Mouse (Mus musculus): ENCODE measurements around the gene Rnf135. TPM values are rescaled to one million over a fixed set of nuclear protein-coding genes. Genes with fewer than 3 reads are reported as not detected.
A peak's percentile ranks its signal among the peaks of the same experiment; 100 is the strongest.
"Not testable (repeated sequence)": the region's sequence is repeated elsewhere in the genome, so short reads cannot be mapped to it uniquely, and the experiment has no call there.

Gene Rnf135
- total RNA-seq (2022) = 1 to 10 TPM; 2.8 to 5.7 (median 4.6) TPM

DNA sequence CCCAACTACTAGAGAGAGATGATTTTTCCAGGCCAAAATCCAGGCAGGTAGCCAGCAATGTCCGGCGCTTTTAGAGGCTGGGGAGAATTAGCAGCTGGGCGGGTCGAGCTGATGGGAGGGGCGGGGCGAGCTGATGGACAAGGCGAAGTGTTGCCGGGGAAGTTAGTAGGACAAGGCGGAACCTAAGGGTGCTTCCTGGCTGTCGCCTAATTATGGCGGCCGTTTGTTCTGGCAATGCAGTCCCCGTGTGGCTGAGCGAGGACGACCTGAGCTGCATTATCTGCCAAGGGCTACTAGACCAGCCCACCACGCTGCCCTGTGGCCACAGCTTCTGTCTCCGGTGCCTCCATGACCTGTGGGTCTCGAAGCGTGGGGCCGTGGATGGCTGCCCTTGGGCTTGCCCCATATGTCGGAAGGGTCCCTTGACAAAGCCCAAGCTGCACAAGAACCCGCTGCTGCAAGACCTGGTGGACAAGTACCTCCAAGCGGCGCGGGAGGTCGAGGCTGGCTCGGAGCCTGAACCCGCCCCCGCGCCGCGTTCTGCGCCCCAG, at the start of gene Rnf135:
Gene Rnf135, plus strand, starts transcription at position 147 of the 551 bp plus-strand sequence.
- DNase-seq (ENCODE audit: low spot score in 2 of 2) = peak; percentile 57 to 77

DNA sequence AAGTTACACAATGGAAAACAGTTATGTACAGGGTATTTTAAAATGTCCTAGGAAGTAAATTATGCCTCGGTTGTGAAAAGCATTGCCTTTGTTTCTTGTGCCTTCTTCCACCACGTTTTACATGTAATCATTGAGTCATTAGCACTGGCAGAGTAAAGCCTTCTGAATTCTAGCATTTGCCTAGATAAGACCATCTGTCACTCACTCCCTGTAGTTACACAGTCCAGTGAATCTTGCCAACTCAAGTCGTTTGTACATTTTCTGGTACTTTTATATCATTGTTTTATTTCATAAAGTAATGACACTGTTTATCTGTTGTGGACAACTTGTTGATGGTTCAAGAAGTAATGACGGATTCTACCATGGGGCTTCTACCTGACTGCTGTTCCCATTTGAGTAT, 48.9 kb upstream of the Rnf135 start:
- DNase-seq (ENCODE audit: low spot score in 2 of 2) = no peak

DNA sequence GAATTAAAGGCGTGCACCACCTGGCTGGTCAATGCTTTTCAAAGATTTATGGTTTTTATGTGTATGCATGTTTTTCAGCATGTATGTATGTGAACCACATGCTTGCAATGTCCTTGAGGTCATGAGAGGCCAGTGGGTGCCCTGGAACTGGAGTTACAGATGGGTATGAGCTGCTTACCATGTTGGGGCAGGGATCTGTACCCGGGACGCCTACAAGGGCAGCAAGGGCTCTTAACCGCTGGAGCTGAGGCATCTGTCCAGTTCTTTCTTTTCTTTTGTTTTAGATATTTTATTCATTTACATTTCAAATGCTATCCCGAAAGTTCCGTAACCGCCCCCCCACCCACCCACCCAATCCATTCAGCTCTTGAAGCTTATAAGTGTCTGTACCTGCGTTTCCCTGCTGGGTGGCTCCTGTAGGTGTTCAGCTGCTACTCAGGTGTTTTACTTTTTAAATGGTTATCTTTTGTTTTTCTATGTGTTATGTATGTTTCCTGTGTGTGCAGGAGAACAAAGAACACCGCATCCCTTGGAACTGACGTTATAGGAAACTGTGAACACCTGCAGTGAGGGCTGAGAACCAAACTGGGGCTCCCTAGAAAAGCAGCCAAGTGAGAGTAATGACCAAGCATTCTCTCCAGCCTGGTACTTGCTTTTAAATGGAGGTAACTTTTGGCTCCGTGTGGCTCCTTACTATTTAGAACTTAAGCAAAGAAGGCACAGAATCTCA, 47.5 kb upstream of the Rnf135 start:
- DNase-seq (ENCODE audit: low spot score in 2 of 2) = no peak

DNA sequence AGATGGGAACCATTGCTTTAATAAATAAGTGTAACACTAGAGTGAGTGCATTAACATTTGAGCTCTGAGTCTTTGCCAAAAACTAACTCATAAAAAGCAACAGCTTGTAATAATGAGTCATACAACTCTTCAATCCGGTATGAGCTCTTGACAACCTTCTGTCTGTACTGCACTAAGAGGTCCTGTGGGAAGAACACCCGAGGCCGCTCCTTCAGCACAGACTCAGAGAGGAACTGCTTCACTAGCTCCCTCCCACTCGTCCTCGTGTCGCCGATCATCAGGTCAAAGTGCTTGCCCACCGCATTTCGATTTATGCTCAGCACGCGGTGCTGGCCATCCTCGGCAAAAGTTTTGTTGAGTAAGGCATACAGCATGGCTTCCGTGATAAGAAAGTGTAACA, 46.9 kb upstream of the Rnf135 start:
- DNase-seq (ENCODE audit: low spot score in 2 of 2) = no peak

DNA sequence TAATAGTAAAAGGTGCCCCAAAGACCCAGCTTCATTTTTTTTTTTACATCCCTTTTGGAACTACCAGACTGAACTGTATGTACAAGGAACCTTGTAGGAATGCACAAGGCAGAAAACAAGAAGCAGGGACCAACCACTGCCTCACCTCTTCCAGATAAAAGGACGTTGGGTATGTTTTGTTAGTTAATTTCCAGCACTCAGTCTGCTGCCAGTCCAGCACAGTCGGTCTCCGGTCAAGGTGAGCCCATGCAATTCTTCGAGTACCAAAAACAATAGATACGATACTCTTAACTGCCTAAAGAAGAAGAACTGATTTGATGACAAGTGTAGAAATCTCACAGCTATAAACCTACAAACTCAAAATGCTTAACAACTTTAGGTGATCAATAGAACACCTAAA, 45.9 kb upstream of the Rnf135 start:
- DNase-seq (ENCODE audit: low spot score in 2 of 2) = no peak

DNA sequence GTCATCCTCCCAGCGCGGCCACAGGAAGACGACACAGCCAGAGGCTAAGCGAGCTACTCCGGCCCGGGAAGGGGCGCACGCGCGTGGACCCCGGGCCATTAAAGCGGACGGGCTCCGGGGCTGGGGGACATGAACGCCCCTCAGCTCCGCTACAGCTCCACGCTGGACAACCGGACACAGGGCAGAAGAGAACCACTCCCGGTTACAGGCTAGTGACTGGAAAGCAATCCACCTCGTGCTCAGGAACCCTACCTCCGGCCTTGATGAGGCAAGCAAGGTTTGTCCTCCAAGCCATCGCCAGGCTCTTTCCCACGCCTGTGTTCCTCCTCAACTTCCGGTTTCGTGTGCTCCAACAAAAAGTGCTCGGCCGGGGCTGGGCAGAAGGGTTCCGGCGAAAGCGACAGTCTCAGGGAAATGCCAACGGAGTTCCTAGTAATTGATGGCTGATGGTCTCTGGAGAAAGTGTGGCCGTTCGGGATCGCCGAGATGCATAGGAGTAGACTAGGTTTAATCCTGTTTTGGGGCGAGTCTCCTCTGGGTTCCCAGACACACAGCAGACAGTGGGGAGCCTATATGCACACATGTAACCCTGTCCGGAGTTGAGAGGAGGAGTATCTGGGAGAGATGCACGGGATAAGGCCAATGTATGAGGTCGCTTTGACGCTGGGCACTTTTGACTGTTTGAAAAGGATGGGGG, 41.7 kb upstream of the Rnf135 start, which contains the start of gene Tefm:
Gene Tefm, minus strand, starts transcription at position 351 of the 697 bp plus-strand sequence.
- DNase-seq (ENCODE audit: low spot score in 2 of 2) = peak; percentile 59 to 85

DNA sequence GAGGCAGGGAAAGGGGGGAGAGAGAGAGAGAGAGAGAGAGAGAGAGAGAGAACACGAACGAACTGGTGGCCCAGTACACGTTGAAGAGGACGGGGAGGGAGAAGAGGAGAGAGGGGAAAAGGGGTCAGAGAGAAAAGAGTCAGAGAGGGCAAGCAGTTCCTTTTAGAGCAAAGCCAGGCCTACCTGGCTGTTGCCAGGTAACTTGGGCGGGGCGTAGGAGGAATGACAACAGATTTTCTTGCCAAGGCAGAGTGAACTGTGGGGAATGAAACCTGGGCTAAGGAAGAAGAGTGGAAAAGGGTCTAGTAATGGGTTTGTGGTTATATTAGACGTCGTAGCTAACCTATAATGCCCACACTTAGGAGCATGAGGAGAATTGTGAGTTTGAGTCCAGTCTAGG, 40.8 kb upstream of the Rnf135 start:
- DNase-seq (ENCODE audit: low spot score in 2 of 2) = no peak

DNA sequence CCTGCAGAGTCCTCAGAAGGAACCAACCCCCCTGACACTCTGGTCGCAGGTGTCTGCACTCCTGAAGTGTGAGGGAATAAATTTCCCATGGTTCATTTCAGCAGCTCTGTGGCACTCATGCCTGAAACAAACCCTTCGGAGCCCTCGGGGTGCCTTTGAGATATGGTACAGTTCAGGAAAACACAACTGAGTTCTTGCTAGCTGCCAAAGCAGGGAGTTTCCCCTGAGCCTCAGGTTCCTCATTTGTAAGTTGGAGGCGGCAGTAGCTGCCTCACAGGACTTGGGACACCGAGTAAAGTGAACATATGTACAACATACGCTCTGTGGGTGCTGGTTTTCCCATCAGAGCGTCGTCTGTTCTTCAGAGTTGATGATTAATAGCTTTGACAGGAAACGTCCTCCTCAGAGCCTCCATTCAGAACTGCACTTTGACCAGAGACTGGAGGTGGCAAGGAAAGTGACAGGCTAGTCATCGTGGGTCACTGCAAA, 37.8 kb upstream of the Rnf135 start:
- DNase-seq (ENCODE audit: low spot score in 2 of 2) = no peak

DNA sequence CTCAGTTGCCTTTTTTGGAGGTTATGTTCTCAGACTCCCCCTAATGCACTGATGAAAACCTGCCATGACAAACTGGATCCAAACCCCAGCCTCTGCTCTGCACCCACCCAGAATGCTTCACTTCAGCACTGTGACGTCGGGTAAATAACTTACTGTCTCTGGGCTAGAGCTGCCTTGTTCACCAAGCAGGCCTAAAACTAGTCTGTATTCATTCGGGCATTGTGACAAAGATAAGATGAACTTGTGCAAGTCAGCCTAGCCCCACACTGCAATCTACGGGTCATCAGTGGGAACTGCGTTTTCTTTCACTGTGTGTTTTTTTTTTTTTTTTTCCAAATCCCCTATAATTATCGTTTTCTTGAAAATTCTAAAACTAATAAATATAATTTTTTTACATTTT, 35.9 kb upstream of the Rnf135 start:
- DNase-seq (ENCODE audit: low spot score in 2 of 2) = no peak

DNA sequence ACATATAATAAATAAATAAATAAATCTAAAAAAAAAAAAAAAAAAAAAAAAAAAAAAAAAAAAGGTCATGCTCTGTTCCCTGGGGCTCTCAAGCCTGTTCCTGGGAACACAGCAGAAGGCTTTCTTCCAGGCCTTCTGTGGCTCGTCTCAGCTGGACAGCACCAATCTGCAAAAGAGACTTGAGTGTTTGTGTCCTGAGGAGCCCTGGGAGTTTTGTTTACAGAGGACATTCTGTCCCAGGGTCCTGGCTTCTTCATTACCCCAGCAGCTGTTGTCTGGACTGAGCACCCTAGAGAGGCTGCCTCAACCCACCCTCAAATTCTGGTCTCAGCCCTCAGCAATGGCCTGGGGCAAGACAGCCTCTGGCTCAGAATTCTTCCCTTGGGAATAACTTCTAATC, 35.3 kb upstream of the Rnf135 start:
- DNase-seq (ENCODE audit: low spot score in 2 of 2) = no peak

DNA sequence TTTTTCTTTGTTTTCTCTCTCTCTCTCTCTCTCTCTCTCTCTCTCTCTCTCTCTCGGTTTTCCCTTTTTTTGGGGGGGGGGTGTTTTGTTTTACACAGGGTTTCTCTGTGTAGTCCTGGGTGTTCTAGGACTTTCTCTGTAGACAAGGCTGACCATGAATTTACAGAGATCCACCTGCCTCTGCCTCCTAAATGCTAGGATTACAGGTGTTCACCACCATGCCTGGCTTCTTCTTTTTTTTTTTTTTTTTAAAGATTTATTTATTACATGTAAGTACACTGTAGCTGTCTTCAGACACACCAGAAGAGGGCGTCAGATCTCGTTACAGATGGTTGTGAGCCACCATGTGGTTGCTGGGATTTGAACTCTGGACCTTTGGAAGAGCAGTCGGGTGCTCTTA, 34.7 kb upstream of the Rnf135 start:
- DNase-seq (ENCODE audit: low spot score in 2 of 2) = not testable (repeated sequence)

DNA sequence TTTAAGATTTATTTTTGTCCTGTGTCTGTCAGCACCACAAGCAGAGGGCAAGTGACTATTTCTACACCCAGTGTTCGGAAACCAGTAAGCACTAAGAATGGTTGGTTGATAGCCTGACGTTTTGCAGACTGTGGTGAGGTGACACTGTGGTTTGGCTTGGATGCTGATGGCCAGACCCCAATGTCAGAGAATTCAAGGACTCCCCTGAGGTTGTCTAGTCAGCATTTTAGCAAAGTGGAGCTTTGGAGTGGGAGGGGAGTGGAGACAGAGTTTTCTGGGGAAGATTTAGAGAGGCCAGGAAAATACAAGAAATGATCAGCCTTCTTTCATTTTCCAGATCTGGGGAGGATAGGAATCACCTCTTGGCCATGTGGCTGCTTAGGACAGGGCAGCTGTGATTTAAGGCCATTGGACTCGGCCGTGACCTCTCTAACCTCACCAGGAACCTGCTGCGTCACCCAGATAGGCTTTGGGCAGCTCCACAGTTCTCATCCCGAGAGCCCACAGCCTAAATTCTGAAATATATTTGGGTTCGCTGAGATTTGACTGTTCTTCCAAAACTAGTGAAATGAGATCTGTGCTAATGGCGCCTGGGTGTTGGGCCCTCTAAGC, 34.1 kb upstream of the Rnf135 start:
- DNase-seq (ENCODE audit: low spot score in 2 of 2) = no peak

DNA sequence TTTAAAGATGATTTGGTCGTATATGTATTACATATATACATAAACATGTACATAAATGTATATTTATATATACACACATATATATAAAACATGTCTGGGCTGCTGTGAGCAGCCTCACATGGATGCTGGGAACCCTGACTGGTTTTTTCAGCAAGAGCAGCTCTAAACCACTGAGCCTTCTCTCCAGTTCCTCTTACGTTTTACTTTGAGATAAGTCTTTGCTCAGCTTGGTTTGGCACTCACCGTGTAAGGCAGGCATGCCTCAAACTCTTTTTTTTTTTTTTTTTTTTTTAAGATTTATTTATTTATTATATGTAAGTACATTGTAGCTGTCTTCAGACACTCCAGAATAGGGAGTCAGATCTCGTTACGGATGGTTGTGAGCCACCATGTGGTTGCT, 33.1 kb upstream of the Rnf135 start:
- DNase-seq (ENCODE audit: low spot score in 2 of 2) = no peak

DNA sequence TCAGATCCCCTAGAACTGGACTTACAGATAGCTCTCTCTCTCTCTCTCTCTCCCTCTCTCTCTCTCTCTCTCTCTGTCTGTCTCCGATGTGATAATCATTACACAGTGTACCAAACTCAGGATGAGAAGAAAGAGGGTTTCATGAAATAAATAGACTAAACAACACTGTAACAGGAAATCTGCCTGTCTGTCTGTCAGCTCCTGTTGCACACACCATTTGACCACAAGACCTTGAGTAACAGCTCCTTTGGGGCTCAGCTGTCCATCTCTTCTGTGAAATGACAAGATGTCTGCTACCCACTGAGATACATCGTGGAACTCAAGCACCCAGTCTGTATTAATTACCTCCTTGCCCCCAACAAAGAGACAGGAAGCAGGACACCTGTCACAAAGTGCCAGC, 32.1 kb upstream of the Rnf135 start:
- no peak for DNase-seq (ENCODE audit: low spot score in 2 of 2)

DNA sequence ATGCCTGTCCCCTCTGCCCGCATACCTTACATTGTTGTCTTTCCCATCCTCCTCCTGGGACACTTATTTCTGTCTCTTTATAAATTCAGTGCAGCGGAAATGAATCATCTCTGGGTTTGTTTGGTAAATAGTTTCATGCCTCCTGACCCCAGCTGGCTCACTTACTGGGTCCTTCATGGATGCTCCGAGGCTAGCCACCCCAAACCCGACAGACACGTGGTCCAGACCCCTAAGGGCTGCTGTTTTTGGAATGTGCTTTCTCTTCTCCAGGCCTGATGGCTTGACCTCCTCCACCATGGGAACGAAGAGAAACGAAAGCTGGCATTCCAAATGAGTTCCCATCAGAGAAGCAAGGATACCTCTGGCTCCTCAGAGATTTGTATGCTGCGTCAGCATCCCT, 31.3 kb upstream of the Rnf135 start:
- no peak for DNase-seq (ENCODE audit: low spot score in 2 of 2)

DNA sequence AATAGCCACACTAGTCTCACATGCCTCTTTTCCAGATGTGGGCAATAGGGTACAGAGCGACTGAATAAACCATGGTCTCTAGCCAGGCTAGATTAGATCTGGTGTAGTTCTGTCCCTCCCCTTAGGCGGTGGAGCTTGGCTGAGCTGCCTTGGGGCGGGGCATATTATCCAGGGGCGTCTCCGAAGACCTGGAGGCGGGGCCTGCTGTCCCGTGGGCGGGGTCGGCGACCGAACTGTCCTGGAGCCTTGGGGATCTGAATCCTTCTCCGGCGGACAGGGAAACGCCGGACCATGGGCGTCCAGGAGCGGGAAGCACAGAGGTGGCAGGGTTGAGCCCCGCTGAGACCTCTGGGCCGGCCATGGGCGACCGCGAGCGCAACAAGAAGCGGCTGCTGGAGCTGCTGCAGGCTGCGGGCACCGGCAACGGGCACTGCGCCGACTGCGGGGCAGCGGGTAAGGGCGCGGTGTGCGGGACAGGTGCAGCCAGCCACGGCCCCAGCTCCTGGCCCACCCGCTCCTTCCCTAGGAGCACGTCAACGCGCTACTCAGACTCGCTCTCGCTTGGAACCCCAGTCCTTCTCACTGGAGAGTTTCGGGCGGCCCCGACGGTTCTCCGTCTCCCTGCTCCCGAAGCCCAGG, 29.7 kb upstream of the Rnf135 start, which contains the start of gene Adap2:
Gene Adap2, plus strand, starts transcription at position 249 of the 639 bp plus-strand sequence.
- peak; percentile 18 to 54 for DNase-seq (ENCODE audit: low spot score in 2 of 2)

DNA sequence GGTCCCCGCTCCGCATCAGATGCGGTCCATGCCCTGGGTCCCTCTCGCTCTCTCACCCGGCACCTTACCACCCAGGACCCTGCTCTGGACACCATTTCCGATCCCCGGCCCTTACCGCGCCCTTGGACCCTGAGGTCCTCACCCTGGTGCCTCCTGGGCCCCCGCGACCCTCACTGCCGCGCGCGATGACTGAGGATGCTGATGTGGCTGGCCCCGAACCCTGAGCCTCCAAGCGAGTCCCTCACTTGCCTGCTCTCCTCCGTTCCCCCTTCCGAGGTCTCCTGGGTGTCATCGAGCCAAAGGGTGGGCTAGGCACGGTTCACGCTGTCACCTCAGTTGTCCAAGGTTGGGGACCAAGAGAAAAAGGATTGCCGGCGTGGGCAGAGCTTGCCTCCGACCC, 29.1 kb upstream of the Rnf135 start:
- no peak for DNase-seq (ENCODE audit: low spot score in 2 of 2)

DNA sequence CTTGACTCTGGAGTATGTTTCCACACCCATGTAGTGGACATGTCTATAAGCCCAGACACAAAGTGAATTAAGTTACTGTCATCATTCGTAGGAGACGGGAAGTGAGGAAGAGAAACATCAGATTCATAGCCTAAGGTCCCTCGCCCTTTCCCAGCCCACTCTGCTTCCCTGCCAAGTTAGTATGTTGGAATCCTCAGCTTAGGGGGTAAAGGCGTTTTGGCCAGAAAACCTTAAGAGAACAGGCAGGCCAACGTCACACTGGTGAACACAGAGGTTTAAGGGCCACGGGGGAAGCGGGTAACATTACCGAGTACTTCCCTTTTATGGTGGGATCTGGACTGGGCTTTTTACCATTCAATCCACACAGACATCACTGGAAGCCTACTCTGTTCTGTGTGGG, 28.1 kb upstream of the Rnf135 start:
- no peak for DNase-seq (ENCODE audit: low spot score in 2 of 2)

DNA sequence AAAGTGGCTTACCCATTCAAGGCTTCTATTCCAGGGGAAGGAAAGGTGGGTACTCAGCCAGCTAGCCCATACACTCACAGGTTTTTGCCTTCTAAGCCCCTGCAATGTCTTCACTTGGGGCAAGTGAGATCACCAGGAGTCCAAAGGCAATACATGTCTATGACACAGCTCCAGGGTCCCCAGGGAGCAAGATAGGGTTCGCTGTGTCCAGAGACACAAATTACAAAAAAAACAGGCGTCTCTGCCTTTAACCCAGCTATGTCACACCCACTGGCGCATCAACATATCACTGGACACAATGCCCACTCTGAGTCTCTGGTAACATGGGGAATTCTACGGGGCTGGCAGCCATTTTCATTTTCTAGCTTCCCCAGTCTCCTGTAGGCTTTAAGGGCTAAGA, 27.7 kb upstream of the Rnf135 start:
- no peak for DNase-seq (ENCODE audit: low spot score in 2 of 2)

DNA sequence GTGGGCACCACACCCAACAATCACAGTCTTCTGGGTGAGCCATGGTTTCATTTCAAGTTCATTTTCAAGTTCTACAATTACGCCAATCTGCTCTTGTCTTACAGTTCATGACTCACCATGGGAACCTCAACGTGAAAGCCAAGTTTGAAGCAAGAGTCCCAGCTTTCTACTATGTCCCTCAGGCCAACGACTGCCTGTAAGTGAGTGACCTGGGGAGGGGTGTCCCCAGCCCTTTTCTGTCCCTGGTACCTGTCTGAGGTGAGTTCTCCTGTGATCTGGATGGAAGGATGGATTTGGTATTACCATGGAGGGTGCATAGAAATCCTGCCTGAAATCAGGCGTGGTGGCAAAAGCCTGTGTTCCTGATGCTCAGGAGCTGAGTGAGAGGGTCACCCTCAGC, 26.8 kb upstream of the Rnf135 start:
- DNase-seq (ENCODE audit: low spot score in 2 of 2) = no peak

DNA sequence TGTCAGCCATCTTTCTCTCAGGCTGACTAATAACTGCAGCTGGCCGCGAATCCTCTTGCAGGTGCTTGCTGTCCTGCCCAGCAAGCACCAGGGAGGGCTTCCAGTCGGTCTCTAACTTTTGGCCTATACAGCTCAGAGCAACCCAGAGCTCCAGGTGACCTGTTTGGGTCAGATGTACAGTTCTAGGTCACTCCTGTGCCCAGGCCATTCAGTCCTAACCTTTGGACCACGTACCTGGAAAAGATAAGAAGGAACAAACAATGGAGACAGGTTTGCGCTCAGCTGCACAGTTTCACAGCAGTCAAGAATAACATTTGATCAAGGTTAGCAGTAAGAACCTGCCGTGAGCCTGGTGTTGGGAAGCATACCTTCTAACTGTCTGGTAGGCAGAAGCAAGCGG, 24.6 kb upstream of the Rnf135 start:
- DNase-seq (ENCODE audit: low spot score in 2 of 2) = no peak

DNA sequence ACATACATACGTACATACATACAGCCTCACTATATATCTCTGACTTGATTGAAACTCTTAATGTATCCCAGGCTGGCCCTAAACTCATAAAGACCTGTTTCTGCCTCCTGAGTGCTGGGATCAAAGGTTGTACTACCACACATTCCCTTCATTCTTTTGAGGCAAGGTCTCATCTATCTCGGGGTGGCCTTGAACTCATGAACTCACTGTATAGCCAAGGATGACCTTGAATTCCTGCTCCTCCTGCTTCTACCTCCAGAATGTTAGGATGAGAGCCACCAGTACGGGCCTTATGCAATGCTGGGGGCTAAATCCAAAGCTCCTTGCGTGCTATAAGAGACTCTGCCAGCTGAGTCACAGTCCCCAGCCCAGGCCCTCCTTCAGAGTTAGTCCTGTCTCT, 22.6 kb upstream of the Rnf135 start:
- no peak for DNase-seq (ENCODE audit: low spot score in 2 of 2)

Data from left cerebral cortex, adult 8-10 months (tissue).